Mouse (Mus musculus) left cerebral cortex, adult 8-10 months (tissue): ENCODE results near the gene Riiad1. TPM values are rescaled to one million over a fixed set of nuclear protein-coding genes. Genes with fewer than 3 reads are reported as not detected.

ENCODE experiments used
- DNase-seq, 2 experiments: peaks; one replicate each; pipeline ENCODE4 v3.0.0; 2022; ENCODE audit warnings: low spot score in 2 of 2
- total RNA-seq, 4 experiments: library from RNA; stranded (reverse); gene quantifications; 2 replicates each; pipeline ENCODE4 v1.2.4; 2022

Gene Riiad1
- total RNA-seq, 4 experiments from 2014 or later: 5.2 to 6.9 (median 6.1) TPM

DNA sequence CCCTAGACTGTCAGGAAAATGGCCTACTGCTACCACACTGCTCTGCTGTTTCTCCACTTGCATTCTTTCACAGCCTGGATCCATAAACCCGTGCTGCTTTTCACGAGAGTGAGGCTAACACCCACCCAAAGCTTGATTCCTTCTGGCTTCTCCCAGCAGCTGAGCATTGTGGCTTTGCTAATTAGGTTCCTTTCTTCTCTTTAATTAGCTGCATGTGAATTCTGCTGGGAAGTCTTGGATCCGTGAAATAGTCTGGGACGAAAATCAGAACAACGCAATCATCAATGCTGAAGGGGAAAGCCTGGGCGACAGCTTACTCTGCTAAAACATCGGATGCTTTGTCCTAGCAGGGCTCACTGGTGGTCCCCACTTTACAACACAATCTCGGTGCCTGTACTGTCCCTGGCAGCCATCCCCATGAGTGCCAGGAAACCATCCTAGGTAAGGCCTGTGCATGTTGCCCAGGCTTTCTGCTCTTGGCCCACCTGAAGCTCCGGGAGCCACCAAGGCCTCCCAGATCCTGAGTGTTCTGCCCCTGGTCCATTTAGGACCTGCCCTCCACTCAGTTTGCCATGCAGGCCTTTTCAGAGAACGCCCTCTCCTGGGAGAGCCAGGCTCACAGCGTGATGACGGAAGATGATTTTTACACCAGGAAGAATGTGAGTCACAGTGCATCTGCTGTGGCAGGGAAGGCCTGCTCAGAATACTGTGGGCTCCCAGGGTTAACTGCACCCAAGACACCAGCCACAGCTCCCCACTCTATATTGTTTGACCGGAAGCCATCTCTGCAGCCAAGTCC, 14.3 kb downstream of the Riiad1 start:
- peak in 1 of 2 experiments; percentile 73 for DNase-seq

DNA sequence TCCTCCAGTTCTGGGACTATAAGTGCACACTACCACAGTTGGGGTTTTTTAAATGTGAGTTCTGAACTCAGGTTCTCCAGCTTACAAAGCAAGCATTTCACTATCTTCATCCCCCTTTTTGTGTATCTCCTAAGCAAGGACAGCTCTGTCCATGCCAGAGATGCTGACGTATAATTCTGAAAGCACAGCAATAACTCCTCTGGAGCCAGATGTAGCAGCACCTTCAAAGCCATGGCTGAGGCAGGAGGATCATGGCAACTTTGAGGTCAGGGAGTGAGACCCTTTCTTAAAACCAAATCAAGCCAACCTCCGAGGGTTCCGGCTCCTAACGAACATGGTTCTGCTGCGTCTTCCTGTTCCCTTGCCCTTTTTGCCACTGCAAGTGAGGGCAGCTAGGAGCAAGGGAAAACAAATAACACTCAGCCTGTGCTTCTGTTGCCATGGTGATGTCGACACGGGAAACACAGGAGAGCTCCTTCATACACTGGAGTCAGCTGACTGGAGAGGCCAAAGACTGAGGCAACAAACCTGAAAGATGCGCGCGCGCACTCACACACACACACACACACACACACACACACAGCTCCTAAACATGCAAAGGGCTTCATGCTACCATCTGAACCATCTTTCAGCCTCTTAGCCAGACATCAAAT, 16.1 kb downstream of the Riiad1 start:
- DNase-seq: no peak

DNA sequence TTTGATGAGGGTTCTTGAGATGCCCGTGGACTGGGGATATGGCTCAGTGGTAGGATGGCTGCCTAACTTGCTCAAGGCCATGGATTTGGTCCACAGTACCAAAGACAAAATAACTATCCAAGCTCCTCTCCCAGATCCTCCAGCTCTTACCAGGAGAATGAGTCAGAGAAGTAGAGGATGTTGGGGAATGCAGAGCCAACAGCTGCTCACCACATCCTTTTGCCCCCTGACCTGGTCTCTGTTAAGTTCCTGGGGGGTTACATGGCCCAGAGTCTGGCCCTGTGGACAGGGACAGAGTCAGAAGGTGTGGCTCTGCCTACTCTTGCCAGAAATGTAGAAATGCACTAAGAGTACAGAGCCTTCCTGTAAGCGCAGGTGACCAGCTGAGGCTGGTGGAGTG, 20.3 kb downstream of the Riiad1 start:
- DNase-seq: no peak

DNA sequence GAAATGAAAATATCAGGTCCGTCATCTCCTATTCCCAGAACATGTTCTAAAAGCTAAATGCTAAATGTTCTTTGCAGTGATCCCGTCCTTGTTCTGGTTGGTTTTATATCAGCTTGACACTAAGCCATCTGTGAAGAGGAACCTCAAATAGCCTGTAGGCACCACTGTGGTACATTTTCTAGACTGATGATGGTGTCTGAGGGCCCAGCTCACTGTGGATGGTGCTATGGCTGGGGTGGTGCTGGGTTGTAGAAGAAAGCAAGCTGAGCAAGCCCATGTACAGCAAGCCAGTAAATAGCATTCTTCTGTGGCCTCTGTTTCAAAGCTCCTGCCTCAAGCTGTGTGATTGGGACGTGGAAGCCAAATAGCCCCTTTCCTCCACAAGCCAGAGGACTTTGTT, 23.1 kb downstream of the Riiad1 start:
- DNase-seq: no peak

DNA sequence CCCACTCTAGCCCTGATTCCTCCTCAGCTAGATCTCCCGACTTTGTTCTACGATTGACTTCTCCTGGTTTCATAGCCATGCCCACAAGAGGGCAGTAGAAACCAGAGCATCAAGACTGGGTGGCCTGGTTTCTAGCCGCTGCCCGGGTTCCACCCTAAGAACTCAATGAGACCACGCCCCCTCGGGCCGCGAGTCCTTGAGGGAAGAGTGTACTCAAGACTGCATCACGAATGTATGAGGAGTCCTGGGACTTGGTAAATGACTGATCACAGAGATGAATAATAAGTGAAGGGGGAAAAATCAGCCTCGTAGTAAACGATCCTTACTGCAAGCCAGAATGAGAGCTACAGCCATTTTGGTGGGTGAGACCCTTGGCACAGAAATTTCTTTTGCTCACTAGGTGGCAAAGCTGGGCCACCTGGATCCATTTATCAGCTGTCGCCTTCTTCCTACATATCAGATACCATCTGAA, 23.6 kb downstream of the Riiad1 start:
- peak; percentile 54 to 73 for DNase-seq

DNA sequence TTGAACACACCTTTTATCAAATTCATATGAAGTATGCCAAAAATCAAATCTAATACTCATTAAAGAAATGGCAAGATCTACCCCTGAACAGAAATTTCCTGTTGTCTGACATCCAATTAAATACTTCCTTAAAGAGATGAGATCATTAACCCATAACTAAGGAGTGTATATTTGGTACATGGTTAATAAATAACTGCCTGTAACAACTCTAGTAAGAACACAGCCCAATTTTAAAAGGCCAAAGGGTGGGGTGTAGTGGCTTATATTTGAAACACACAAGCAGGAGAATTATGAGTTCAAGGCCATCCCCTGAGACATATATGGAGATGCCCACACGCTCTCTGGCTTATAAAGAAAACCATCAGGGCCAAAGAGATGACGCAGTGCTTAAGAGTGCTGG, 30.8 kb downstream of the Riiad1 start:
- no peak for DNase-seq

DNA sequence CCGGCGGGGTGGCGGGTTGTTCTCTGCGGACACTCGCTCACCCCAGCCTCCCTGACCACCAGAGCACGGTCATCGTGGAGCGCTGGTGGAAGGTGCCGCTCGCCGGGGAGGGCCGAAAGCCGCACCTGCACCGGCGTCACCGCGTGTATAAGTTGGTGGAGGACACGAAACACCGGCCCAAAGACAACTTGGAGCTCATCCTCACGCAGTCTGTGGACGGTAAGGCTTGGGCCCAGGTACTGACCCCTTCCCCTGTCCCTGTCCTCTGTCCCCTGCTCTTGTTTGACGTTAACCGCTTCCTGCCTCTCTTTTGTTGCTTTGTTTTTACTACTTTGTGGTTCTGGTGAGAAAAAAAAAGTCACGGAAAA, 36.6 kb downstream of the Riiad1 start, which contains the start of gene Oaz3:
Oaz3 (minus strand) TSS at position 319 of the 368 bp plus-strand sequence.
- no peak for DNase-seq

DNA sequence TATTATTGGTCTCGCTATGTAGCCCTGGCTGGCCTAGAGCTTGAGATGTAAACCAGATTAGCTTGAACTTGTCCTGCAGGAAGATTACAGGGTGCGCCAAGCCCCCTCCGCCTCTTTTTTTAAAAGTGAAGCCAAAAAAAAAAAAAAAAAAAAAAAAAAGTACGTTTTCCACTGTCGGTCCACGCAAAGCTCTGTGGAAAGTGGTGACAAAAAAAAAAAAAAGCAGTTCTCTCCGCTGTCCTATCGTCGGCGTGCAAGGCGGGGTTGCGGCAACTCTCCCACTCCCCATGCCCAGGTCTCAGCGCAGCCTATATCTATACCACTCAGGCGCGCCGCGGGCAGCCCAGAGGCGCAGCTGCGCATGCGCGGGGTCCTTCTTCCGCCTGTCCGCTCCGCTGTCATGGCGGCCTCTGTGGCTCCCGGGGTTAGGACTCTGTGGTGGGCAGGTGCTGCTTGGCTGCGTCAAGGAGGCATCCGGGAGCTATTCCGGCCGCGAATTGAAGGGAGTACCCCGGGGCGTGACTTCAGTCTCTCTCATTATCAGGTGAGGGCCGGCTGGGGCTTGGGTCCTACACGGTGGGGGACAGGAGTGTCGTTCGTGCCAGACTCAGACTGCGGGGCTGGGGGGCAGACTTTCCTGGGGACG, 37.1 kb downstream of the Riiad1 start, which contains the start of gene Mrpl9:
Mrpl9 (plus strand) TSS at position 368 of the 646 bp plus-strand sequence.
- peak; percentile 91 to 93 for DNase-seq

DNA sequence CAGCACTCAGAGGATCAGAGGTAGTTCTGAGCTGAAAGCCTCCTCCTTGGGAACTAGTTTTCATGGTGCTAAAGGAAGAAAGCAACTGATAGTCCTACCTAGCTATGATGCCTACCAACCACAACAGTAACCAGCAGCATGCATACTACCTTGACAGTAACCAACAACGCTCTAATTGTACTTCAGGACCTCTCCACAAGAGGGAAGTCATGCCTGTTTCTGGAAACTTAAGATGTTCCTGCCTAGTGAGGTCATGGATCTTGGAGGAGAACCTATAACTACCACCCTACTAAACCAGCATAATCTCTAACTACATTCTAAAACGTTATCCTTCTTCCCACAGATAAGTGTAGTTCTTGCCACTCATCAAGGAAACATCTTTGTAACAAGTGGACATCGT, 39.0 kb downstream of the Riiad1 start:
- DNase-seq: no peak

DNA sequence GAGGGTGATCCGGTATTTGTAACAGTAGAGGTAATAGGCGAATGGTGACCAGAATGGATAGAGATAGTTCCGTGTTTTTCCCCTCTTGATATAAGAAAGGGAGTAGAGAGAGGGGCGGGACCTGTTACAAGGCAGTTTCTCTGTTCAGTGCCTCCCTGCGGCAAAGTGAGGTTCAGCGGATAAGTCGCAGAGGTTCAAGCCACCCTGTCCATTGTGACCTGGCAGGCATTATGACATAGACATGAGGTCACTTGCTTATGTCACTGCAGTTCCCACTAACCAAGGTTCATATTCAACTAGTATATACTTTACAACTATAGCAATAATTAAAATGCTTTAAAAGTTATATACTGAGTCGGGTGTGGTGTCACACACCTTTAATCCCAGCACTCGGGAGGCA, 43.7 kb downstream of the Riiad1 start:
- no peak for DNase-seq

DNA sequence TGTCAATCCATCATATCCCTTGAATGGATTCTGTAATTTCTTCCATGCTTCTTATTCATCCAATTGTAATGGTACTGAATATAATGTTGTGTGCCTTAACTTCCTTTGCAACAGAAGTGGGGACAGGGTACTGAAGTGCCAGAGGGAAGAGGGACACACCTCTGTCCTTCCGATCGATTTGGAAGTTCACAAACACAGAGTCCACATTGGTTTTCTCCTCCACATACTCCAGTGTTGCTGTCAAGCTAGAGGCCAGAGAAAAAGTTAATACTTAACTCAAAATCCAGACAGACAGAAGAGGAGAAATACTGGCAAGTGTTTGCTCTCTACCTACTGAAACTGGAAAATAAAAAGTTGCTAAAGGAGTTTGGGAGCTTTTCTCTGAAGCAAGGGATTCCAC, 45.8 kb downstream of the Riiad1 start:
- no peak for DNase-seq

DNA sequence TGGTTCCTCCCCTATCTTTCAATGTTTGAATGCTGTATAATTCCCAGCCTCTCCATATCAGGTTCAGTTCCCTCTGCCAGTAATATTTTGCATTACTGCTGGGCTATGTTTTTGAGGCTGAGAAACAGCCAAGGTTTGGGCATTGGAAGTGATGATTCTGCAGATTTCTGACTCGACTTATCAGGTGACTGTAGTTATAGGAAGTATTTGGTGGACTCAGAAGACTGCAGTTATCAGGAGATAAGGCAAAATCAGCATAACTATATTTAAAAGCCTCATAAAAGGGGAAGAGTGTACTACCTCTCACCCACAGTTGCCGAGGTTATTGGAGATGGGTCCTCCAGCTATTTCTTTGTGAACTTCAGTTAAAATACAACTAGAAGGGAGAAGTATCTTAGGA, 49.2 kb downstream of the Riiad1 start:
- DNase-seq: no peak

Other genes starting within 250 kb of the Riiad1 start
- not detected for gene Gm4778, start 216.3 kb downstream of the Riiad1 start, total RNA-seq
- gene Them4, start 170.3 kb downstream of the Riiad1 start, total RNA-seq: 10 to 100 TPM; 18.6 to 21.8 (median 20.3) TPM
- not detected for gene Them5, start 138.2 kb downstream of the Riiad1 start, total RNA-seq
- gene C2cd4d, start 117.9 kb downstream of the Riiad1 start, total RNA-seq: under 1 TPM in 2 of 4 experiments, not detected in 2; 0.25 to 0.58 TPM
- 1 to 10 TPM; 1.3 to 2.6 (median 2.0) TPM for gene Rorc, start 107.5 kb downstream of the Riiad1 start, total RNA-seq
- 1 to 10 TPM in 3 of 4 experiments, under 1 TPM in 1; 0.97 to 1.2 (median 1.1) TPM for gene Lingo4, start 81.8 kb downstream of the Riiad1 start, total RNA-seq
- gene Tdrkh, start 67.1 kb downstream of the Riiad1 start, total RNA-seq: 10 to 100 TPM; 38.3 to 42.1 (median 41.7) TPM
- gene Mrpl9, start 37.0 kb downstream of the Riiad1 start, total RNA-seq: 10 to 100 TPM; 32.7 to 40.7 (median 38.1) TPM
- not detected for gene Oaz3, start 36.4 kb downstream of the Riiad1 start, total RNA-seq
- 100 to 1,000 TPM; 136 to 175 (median 139) TPM for gene Celf3, start 2.0 kb downstream of the Riiad1 start, total RNA-seq
- 100 to 1,000 TPM; 100 to 109 (median 105) TPM for gene Snx27, start 102.4 kb upstream of the Riiad1 start, total RNA-seq
- gene Gm10972, start 162.8 kb upstream of the Riiad1 start, total RNA-seq: not detected
- 1 to 10 TPM; 2.1 to 3.7 (median 2.7) TPM for gene Tuft1, start 178.5 kb upstream of the Riiad1 start, total RNA-seq
- gene Selenbp2, start 213.2 kb upstream of the Riiad1 start, total RNA-seq: 1 to 10 TPM in 3 of 4 experiments, under 1 TPM in 1; 0.93 to 2.0 (median 1.4) TPM